Mouse (Mus musculus) granulocyte monocyte progenitor cell, adult 5-6 weeks (primary cell): ENCODE measurements at regions not wholly inside any gene's neighbourhood (a gene's known extent, or its start where the extent isn't known, plus 50 kb on each side); places are given as distances from the start of the nearest gene placed in this dataset.
A peak's percentile ranks its signal among the peaks of the same experiment; 100 is the strongest.

Source experiments
- ATAC-seq: replicated peaks from 2 replicates; pipeline ENCODE4 v1.8.0; 2016; ENCODE audit warnings: mild to moderate bottlenecking, moderate TSS enrichment, inconsistent platforms; ENCODE audit not compliant: poor library complexity, severe bottlenecking

DNA sequence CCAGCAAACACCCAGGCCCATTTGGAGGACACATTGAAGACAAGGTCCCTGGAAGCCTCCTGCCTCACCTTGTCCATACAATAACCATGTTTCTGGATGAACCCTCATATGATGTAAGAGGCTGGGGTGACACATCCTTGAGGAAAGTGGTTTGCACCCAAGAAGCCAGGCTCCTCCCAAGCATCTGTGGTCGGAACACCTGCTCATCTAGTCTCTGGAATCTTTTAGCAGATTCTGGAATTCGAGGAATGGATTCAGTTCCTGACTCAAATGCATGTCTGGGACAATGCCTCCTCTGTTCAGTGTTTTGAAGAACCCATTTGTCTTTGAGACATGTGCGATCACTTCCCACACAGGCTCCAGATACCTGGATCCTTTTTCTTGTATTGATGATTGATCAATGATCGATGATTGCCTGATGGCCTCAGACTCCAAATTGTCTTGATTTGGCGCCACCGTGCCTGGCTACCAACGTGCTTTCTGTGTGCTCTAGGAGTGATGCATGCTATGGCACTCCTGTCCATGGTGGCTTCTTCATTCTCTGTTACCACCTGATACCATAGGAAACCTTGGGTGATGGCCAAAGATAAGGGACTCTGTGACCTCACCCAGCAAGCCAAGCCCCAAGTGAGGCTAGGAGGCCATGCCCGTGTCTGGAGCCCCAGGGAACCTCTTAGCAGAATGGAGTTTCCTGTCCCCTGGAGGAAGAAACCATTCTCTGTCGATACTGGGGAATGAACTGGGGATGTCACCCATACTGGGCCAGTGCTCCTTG, 126.7 kb downstream of the Mn1 start:
- no peak for ATAC-seq

GRCm38 (mm10) chr5:111553471-111554382, 136.6 kb downstream of the Mn1 start:
- ATAC-seq: peak; percentile 76

DNA sequence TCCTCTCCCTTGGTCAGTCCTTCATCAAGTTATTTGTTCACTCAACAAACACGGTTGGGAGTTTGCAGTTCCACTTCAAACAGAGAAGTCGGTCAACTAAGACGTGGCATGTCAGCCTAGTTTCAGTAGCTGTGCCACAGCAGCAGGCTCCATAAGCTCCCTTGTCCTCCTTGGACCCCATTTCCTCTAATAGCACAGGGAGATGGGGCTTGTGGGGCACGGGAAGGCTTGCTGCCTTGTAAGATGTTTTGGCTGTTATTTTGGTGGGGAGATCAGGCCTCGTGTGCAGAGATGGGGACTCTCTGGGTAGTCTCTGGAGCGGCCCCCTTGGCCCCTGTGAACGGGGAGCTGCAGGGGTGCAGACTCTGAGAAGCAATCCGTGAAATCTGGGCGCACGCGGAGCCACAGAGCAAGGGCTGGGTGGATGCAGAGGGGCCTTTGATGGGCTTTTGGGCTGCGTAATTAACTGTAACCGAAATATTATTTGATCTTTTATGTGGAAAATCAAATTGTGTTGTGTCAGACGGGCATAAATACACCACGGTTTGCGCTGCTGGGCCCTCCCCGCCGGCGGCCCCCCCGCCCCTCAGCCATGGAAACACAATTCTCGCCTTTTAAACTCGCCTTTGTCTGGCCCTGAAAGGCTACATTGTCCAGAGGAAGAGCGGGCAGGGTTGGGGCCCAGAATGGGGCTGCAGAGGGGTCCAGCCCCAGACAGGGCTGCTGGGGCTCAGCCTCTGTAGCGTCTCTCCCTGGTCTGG, 137.6 kb downstream of the Mn1 start:
- no peak for ATAC-seq

DNA sequence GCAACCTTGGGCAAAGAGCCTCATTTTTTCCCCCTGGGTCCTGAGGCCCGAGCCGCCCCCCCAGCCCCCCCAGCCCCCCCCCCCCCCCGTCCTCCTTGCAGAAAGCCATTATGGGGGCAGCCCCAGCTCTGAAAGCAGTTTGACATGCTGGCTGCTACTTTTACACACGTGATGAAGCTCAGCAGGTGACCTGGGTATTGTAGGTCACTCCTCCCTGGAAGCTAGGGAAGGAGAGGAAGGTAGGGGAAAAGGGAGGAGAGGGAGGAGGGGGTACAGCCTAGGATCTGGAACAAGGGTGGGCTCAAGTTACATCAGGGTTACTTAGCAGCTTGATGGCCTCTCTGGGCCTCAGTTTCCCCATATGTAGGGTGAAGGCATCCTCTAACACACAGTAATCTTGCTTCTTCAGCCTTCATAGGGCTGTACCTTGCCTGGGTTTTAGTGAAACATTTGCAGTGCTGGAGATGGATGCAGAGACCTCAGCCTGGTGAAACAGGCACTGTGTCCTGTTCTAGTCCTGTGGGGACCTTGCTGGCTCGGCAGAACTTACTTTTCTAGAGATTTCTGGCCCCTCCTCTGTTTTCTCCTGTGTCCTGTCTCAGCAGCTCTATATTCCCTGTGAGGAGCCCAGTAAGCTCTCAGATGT, 138.3 kb downstream of the Mn1 start:
- ATAC-seq: no peak

DNA sequence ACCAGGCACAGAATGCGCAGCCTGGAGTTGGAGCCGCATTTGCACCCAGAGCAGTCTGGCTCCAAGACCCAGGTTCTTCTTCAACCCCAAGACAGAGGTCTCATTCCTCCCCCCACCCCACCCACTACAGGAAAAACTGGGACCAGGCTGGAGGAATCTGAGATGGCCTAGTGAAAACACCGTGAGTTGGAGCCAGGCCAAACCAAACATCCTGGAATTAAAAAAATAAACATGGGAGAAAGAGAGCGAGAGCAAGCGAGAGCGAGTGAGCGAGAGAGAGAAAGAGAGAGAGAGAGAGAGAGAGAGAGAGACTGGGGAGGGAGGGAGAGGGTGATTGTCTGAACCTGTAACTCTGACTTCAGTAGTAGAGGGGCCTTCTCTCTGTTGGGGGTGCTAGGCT, 138.8 kb downstream of the Mn1 start:
- no peak for ATAC-seq

GRCm38 (mm10) chr5:111560432-111560831, 143.3 kb downstream of the Mn1 start:
- ATAC-seq: no peak

DNA sequence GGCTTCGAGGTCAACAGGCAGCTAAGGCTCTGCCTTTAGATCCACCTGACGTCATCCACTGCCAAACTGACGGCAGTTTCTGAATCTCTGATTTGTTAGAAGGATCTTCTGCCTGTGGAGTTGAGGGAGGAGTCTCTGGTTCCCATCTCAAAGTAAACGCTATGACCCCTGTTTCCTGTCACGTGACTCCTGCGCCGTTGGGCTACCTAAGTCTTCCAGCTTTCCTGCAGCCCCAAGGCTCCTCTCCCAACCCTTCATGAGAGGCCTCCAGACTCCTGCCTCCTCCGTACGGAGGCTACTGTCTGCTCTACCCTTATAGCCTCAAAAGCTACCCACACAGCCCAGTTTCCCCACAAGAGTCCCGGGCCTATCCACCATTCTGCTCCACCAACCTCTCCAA, 144.1 kb downstream of the Mn1 start:
- ATAC-seq: no peak

- no peak for ATAC-seq
These were observed 153.7 kb downstream of the Mn1 start for GRCm38 (mm10) chr5:111570826-111571225.

- peak; percentile 65 for ATAC-seq
These were observed 156.2 kb downstream of the Mn1 start for GRCm38 (mm10) chr5:111573265-111573873.

GRCm38 (mm10) chr5:111574219-111574840, 157.2 kb downstream of the Mn1 start:
- no peak for ATAC-seq

DNA sequence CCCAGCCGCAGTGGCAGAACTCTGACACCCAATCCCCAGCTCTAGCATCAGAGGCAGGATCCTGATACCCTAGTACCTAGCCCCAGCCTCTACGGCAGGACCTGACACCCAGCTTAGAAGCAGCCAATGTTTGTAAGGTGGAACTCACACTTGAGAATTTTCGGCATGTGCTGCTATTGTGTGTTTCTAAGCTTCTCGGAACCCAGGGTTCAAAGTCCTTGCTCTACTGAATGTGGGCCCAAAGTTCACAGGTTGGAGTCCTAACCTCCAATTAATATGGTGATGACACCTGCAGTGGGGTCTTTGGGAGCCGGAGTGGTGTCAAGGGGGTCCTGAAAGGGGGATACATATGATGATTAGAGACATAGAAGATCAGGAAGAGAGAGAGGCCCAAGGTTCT, 158.2 kb downstream of the Mn1 start:
- no peak for ATAC-seq

- ATAC-seq: no peak
These were observed 156.3 kb upstream of the Gm26897 start for GRCm38 (mm10) chr5:111577441-111577840.

GRCm38 (mm10) chr5:111578088-111578487, 155.6 kb upstream of the Gm26897 start:
- no peak for ATAC-seq

DNA sequence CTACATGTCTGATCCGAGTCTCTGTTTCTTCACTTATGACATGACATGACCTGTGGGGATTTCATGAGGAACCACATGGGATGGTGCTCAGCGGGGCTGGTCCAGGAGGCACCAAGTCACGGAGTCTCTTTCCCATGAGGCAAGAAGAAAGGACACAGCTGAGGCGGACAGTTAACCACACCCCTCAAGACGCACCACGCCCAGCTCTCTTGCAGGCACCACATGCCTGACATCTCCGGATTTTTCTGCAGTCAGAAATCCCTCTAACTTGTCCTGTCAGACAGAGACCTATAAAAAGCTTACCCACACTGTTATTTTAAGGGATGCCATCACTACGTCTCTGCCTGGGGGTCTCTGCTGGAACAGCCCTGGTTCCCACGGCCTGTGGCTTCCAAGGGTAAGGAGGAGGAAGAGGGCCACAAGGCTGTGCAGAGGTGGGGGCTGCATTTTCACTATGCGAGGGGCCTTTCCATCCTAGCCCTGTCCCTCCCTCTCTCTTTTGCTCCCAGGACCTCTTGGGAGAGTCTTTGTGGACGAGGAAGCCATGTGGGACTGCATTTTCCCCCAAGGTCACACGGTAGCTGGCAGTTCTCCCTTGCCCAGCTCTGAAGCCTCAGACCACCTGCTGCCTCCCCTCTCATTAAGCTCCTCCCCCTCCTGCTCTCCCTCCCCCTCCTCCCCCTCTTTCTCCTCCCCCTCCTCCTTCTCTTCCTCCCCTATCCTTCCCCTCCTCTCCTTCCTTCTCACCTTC, 154.6 kb upstream of the Gm26897 start:
- no peak for ATAC-seq

DNA sequence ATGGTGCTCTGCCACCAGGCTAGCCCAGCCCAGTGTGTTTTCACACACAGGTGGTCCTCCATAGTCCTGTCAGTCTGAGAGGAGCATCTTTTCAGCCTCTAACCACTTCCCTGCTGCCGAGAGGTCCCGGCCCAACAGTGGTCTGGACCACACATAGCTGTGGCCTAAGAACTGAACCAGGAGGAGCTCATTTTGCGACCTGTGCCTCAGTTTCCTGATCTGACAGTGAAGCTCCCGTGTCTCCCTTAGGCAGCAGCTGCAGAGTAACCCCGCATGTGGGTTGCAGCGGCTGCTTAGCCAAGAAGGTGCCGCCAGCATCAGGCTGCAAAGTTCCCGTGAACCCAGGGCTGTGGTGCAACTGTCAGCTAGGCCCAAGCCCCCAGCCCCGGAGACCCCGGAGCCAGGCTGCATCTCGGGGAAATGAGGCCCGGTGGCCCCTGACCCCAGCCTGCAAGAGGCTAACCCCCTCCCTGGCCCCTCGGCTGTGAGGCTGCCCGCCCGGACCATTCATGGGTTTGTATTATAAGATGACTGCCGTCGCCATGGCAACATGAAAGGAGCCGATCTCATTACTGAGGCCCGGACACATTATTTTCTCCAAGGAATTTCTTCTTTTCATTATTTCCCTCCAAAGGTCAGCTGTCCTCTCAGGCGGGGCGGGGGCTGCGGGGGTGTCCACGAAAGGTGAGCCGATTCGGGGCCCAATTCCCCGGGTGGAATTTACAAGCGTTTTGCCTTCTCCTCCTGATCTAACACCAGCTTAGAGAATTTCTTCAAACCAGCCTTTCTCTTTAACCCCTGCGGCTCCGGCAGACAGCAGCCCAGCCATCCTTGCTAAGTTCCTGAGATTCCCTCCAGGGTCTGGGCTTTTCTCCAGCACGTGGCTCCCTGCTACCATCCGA, 152.6 kb upstream of the Gm26897 start:
- no peak for ATAC-seq

DNA sequence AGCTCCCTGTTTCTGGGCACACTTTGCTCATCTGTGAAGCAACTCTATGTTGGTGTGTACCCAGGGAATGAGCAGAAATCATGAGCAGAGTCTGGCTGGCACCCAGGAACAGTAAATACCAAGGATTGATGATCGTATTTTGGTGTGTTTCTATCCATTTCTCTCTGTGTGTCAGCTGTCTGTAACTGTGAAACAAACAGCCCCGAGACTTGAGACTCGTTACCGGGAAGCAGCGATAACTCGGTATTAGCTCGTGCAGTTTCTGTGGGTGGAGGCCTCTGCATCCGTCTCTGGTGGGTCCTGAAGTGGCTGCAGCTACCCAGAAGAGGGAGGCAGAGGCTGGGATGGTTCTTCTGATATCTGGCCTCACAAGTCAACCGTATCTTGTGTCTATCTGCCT, 151.7 kb upstream of the Gm26897 start:
- ATAC-seq: no peak

- no peak for ATAC-seq
These were observed 143.1 kb upstream of the Gm26897 start for GRCm38 (mm10) chr5:111590619-111591081.

DNA sequence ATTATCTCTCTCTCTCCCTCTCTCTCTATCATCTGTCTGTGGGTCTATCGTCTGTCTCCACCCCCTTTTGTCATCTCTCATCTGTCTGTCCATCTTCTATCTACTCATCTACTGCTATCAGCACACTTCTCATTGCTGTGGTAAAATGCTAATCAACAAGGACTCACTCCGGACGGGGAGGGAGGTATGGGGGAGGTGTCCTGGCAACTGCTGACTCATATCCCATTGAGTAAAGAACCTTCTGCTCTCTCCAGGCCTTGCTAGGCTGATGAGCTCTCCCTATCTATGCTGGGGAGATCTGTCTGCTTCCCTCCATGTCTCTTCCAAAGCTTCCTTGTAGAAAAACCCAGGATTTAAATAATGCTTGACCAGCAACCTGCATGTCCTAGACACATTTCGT, 140.9 kb upstream of the Gm26897 start:
- ATAC-seq: no peak
